ENCODE assay signal across 18 mouse cellular contexts in the genomic region with DNA sequence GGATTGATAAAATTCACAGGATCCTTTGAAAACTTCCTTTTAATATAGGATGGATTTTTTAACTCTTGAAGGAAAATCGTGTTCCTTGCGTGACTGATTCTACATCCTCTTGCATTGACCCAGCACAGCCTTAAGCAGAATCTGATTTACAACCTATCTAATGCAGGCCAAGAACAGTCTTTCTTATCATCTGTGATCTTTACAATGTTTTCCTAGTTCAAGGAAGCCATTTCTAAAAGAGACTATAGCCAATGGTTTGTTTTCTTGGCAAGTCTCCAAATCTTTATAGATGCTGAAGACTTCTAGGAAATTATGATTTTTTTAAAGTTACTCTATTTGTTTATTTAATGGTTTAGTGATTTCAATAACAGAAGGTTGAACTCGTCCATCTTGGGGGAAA.
"Had no signal": no experiment of that assay in that cellular context is flagged by ENCODE, and none has a peak within 500 bp of the region (broad histone marks: within the 10 kb centered on the region; RNA-seq: fewer than 3 reads in every experiment).

No protein-coding gene starts in this region.

- H3K4me1 ChIP-seq: liver, embryonic 15.5 days; lung, embryonic 15.5 days; midbrain, embryonic 13.5 days; midbrain, embryonic 15.5 days; neural tube, embryonic 12.5 days had no signal

- H3K27me3 ChIP-seq: liver, embryonic 15.5 days; lung, embryonic 15.5 days; megakaryocyte, embryonic 14.5 days; midbrain, embryonic 13.5 days; midbrain, embryonic 15.5 days; neural tube, embryonic 12.5 days had no signal

- H3K36me3 ChIP-seq: liver, embryonic 15.5 days; lung, embryonic 15.5 days; midbrain, embryonic 13.5 days; midbrain, embryonic 15.5 days; neural tube, embryonic 12.5 days had no signal

- H3K9ac ChIP-seq: liver, embryonic 15.5 days; liver, postnatal 0 days; lung, embryonic 15.5 days; midbrain, embryonic 13.5 days; midbrain, embryonic 15.5 days; neural tube, embryonic 12.5 days had no signal

- H3K9me3 ChIP-seq: liver, embryonic 15.5 days; lung, embryonic 15.5 days; megakaryocyte, embryonic 14.5 days; midbrain, embryonic 13.5 days; midbrain, embryonic 15.5 days; neural tube, embryonic 12.5 days had no signal

- ATAC-seq: liver, postnatal 0 days; lung, postnatal 0 days; midbrain, embryonic 13.5 days; midbrain, embryonic 15.5 days had no signal

- H3K27ac ChIP-seq: liver, embryonic 15.5 days; lung, embryonic 15.5 days; macrophage; midbrain, embryonic 13.5 days; midbrain, embryonic 15.5 days; neural tube, embryonic 12.5 days had no signal

- DNase-seq: liver, postnatal 0 days; lung, postnatal 14 days; lung, postnatal 36 days; right cerebral cortex, postnatal 25 days; right cerebral cortex, postnatal 4 days; spleen, adult 18-20 months; thymus, adult 18-20 months; thymus, postnatal 14 days; thymus, postnatal 36 days had no signal

- H3K4me2 ChIP-seq: liver, embryonic 15.5 days; lung, embryonic 15.5 days; midbrain, embryonic 11.5 days; midbrain, embryonic 13.5 days; midbrain, embryonic 15.5 days; neural tube, embryonic 12.5 days had no signal

- H3K4me3 ChIP-seq: liver, embryonic 15.5 days; lung, embryonic 15.5 days; megakaryocyte, embryonic 14.5 days; midbrain, embryonic 13.5 days; midbrain, embryonic 15.5 days; neural tube, embryonic 12.5 days had no signal
